Mouse (Mus musculus) embryonic facial prominence, embryonic 15.5 days (tissue): ENCODE measurements around the gene Tbx6. TPM values are rescaled to one million over a fixed set of nuclear protein-coding genes. Genes with fewer than 3 reads are reported as not detected.

ENCODE experiments used
- ATAC-seq: fragments of 200-750 bp; cut with Nextera tagmentation; 2 replicates; pipeline ENCODE4 v1.8.0; 2017; ENCODE audit warnings: low read depth, moderate TSS enrichment; ENCODE audit not compliant: insufficient number of reproducible peaks, low FRiP score, low TSS enrichment
- H3K27ac ChIP-seq: fragments of 300-500 bp; sonication (generic); replicated peaks from 2 replicates; pipeline ENCODE4 v1.5.1; 2015; ENCODE audit warnings: mild to moderate bottlenecking, inconsistent platforms
- H3K27me3 ChIP-seq: fragments of 300-500 bp; sonication (generic); 2 replicates; pipeline ENCODE4 v1.6.1; 2015; ENCODE audit warnings: inconsistent platforms
- H3K36me3 ChIP-seq: fragments of 300-500 bp; sonication (generic); 2 replicates; pipeline ENCODE4 v1.6.1; 2015; ENCODE audit warnings: mild to moderate bottlenecking, inconsistent platforms
- H3K4me1 ChIP-seq: fragments of 300-500 bp; sonication (generic); 2 replicates; pipeline ENCODE4 v1.6.1; 2015; ENCODE audit warnings: inconsistent platforms
- H3K4me2 ChIP-seq: fragments of 300-500 bp; sonication (generic); replicated peaks from 2 replicates; pipeline ENCODE4 v1.6.1; 2015; ENCODE audit warnings: mild to moderate bottlenecking, inconsistent platforms
- H3K4me3 ChIP-seq: fragments of 300-500 bp; sonication (generic); replicated peaks from 2 replicates; pipeline ENCODE4 v1.5.1; 2015; ENCODE audit warnings: mild to moderate bottlenecking, inconsistent platforms
- H3K9ac ChIP-seq: fragments of 300-500 bp; sonication (generic); 2 replicates; pipeline ENCODE4 v1.6.1; 2015; ENCODE audit warnings: inconsistent platforms
- H3K9me3 ChIP-seq: fragments of 300-500 bp; sonication (generic); replicated peaks from 2 replicates; pipeline ENCODE4 v1.6.1; 2016; ENCODE audit warnings: inconsistent platforms
- WGBS: fragments of 180-500 bp; shearing (Covaris S2); methylation state at CpG from one replicate; pipeline ENCODE4 v1.1.7; 2015; 5-methylcytosine and 5-hydroxymethylcytosine counted together
- polyA plus RNA-seq: library from polyadenylated mRNA; unstranded; fragments of >200 nt; fragmentation: Nextera tagmentation; extraction: Ambion mirVana; gene quantifications from 2 replicates; pipeline ENCODE4 v1.2.1, GENCODE M21; 2015

Gene Tbx6
- polyA plus RNA-seq, 1 experiment from 2014 or later: 0.81 TPM

DNA sequence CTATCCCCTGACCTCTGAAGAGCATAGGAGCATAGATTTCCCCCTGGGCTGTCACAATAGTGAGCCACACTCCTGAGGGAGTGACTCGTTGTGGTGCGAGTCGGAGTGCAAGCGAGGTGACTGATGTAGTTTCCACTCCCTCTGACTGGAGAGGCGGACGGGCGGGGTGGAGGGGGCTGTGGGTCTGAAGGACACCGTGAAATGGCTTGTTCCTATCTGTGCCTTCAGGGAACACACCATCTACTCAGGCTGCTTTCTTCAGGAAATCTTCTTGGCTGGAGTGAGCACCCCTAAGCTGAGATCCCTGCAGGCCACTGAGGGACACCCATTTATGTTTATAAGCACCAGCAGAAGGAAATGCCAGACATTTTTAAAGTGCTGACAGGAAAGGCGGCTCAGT lies 41.5 kb downstream of the Tbx6 start:
- H3K4me3 ChIP-seq: no peak overlapping the region
- ATAC-seq: no peak
- H3K4me1 ChIP-seq: peaks cover 13% of the 10 kb centered on the region
- peaks cover 40% of the 10 kb centered on the region for H3K27me3 ChIP-seq
- 16% methylated on average over 9 of the region's 9 CpGs for WGBS
- no peak overlapping the region for H3K9ac ChIP-seq
- peak overlapping the region; percentile 47; the same call in 1 of the 2 replicates for H3K4me2 ChIP-seq
- no peaks in the 10 kb centered on the region for H3K36me3 ChIP-seq
- H3K27ac ChIP-seq: no peak overlapping the region
- H3K9me3 ChIP-seq: no peaks in the 10 kb centered on the region

DNA sequence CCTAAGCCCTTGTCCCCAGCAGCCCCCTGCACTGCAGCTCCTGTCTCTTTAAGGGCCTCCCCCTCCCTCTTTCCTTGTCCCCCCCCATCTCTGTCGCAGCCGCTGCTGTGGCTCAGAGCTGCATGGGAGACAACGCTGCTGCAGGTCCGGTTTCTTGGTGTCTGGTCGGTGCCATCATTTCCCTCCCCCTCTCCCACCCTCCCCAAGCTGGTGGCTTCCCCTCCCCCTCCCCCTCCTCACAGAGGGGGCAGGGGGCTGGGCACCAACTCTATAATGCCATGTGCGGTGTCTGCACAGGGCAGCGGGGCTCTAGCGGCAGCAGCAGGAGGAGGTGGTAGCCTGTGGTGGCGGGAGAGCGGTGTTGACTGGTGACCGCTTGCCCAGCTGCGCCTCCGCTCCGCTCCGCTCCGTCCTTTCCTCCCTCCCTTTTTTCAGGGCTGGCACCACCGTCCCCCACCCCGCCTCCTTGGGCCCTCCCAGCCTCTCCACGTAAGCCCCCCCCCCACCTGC lies 42.0 kb downstream of the Tbx6 start:
- H3K9me3 ChIP-seq: no peaks in the 10 kb centered on the region
- H3K9ac ChIP-seq: no peak overlapping the region
- ATAC-seq: 0 out of 2 replicates have a peak, but pooled peaks have one; percentile 6
- no peaks in the 10 kb centered on the region for H3K36me3 ChIP-seq
- peak overlapping the region; percentile 32 for H3K4me3 ChIP-seq
- peaks cover 40% of the 10 kb centered on the region for H3K27me3 ChIP-seq
- WGBS: 1% methylated on average over 17 of the region's 19 CpGs
- H3K27ac ChIP-seq: no peak overlapping the region
- H3K4me1 ChIP-seq: peaks cover 13% of the 10 kb centered on the region
- peak overlapping the region; percentile 47 for H3K4me2 ChIP-seq

- WGBS: 13% methylated on average over 10 of the region's 10 CpGs
- Histone ChIP-seq H3K27ac (no peak overlapping the region), H3K36me3 (no peaks in the 10 kb centered on the region), H3K4me3 (no peak overlapping the region), H3K9me3 (no peaks in the 10 kb centered on the region), H3K9ac (no peak overlapping the region), H3K27me3 (peaks cover 40% of the 10 kb centered on the region), H3K4me2 (no peak overlapping the region), H3K4me1 (peaks cover 13% of the 10 kb centered on the region)
- no peak for ATAC-seq
Observed at GRCm38 (mm10) chr7:126823940-126824339, 42.7 kb downstream of the Tbx6 start.

DNA sequence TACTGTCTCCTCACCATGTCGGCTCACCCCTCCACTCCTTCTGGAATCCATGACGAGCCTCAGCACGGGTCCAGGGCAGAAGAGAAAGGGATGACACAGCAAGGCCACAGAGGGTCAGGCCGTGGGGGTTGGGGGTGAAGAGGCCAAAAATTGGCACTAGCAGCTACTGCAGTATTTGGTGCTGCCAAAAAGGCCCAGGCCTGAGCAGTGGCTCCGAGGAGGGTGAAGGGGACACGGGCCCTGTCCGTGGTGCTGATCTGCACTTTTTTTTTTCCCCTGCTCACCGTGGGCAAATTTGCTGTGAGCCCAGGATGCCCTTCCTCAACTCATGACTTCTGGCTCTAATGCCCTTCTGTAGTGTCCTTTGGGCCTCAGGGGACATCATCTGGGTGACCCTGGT lies 44.1 kb downstream of the Tbx6 start:
- Histone ChIP-seq H3K4me1 (peaks cover 13% of the 10 kb centered on the region), H3K4me2 (no peak overlapping the region), H3K36me3 (no peaks in the 10 kb centered on the region), H3K9me3 (no peaks in the 10 kb centered on the region), H3K4me3 (no peak overlapping the region), H3K27me3 (peaks cover 44% of the 10 kb centered on the region), H3K9ac (no peak overlapping the region), H3K27ac (no peak overlapping the region)
- ATAC-seq: no peak
- 16% methylated on average over 8 of the region's 8 CpGs for WGBS

- Histone ChIP-seq H3K36me3 (no peaks in the 10 kb centered on the region), H3K27me3 (peaks cover 44% of the 10 kb centered on the region), H3K27ac (no peak overlapping the region), H3K4me1 (peaks cover 13% of the 10 kb centered on the region), H3K4me3 (no peak overlapping the region), H3K4me2 (no peak overlapping the region), H3K9ac (no peak overlapping the region), H3K9me3 (no peaks in the 10 kb centered on the region)
- ATAC-seq: no peak
- WGBS: 72% methylated on average over 5 of the region's 5 CpGs
Observed at GRCm38 (mm10) chr7:126825952-126826351, 44.7 kb downstream of the Tbx6 start.

DNA sequence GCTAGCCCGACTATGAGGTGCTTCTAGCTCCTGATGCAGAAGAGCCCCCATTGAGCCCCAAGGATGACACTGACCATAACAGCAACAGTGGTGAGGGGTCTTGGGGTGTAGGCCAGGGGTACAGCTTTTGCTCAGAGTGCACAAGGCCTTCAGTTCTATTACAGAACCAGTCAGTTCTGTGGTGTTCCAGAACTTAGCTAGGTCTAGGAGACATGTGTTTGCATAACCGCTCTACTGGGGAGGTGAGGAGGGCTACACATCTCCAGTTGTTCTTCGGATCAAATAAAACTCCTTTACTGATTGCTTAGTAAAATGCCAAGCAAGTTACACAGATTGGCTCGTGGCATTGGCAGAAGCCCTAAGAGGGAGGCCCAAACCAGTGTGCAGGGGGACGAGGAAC lies 50.3 kb downstream of the Tbx6 start, which contains the start of gene 4930451I11Rik:
TSS of gene 4930451I11Rik (minus strand) at position 101 of the 400 bp plus-strand sequence.
- H3K27me3 ChIP-seq: peaks cover 5% of the 10 kb centered on the region; the same call in 1 of the 2 replicates
- no peaks in the 10 kb centered on the region for H3K36me3 ChIP-seq
- peak within 1 kb of the TSS; percentile 40 for H3K4me2 ChIP-seq
- H3K4me1 ChIP-seq: peaks cover 5% of the 10 kb centered on the region; the same call in 1 of the 2 replicates
- no peak for ATAC-seq
- no peak within 1 kb of the TSS for H3K9ac ChIP-seq
- peak within 1 kb of the TSS; percentile 24 for H3K4me3 ChIP-seq
- WGBS: 55% methylated on average over 5 of the region's 5 CpGs
- no peaks in the 10 kb centered on the region for H3K9me3 ChIP-seq
- no peak within 1 kb of the TSS for H3K27ac ChIP-seq

- Histone ChIP-seq H3K36me3 (no peaks in the 10 kb centered on the region), H3K27me3 (peaks cover 5% of the 10 kb centered on the region; the same call in 1 of the 2 replicates), H3K27ac (no peak overlapping the region), H3K9ac (no peak overlapping the region), H3K4me3 (peak overlapping the region; percentile 24), H3K4me1 (peaks cover 5% of the 10 kb centered on the region; the same call in 1 of the 2 replicates), H3K9me3 (no peaks in the 10 kb centered on the region), H3K4me2 (peak overlapping the region; percentile 40)
- WGBS: 1% methylated on average over 21 of the region's 21 CpGs
- peak; percentile 68 for ATAC-seq
Observed at GRCm38 (mm10) chr7:126832036-126832598, 50.8 kb downstream of the Tbx6 start.

DNA sequence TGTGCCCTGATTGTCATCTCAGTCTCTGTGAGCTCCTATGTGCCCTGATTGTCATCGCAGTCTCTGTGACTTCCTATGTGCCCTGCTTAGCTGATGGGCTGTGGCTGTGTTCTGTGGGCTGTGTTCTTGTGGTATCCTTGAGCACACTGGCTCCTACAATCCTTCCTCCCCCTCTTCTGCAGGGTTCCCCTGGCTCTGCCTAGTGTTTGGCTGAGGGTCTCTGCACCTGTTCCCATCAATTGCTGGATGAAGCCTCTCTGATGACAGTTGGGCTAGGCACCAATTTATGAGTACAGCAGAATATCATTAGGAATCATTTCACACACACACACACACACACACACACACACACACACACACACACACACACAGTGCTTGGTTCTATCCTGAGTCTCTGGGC lies 52.0 kb downstream of the Tbx6 start:
- ATAC-seq: no peak
- Histone ChIP-seq H3K27ac (no peak overlapping the region), H3K4me2 (no peak overlapping the region), H3K9ac (no peak overlapping the region), H3K4me1 (peaks cover 5% of the 10 kb centered on the region; the same call in 1 of the 2 replicates), H3K27me3 (peaks cover 5% of the 10 kb centered on the region; the same call in 1 of the 2 replicates), H3K9me3 (no peaks in the 10 kb centered on the region), H3K36me3 (no peaks in the 10 kb centered on the region), H3K4me3 (no peak overlapping the region)
- 93% methylated on average over 1 of the region's 1 CpGs for WGBS

Other genes with a start within 250 kb of the Tbx6 start
- 176 and 188 TPM in 2 replicates for gene Eif3c, start 215.1 kb upstream of the Tbx6 start, polyA plus RNA-seq
- 1.4 and 1.5 TPM in 2 replicates for gene Apobr, start 196.5 kb upstream of the Tbx6 start, polyA plus RNA-seq
- 33.7 and 38.4 TPM in 2 replicates for gene Cln3, start 195.7 kb upstream of the Tbx6 start, polyA plus RNA-seq
- gene Il27, start 186.5 kb upstream of the Tbx6 start, polyA plus RNA-seq: not detected in 2 replicates
- gene Nupr1, start 150.6 kb upstream of the Tbx6 start, polyA plus RNA-seq: 38.5 and 40.4 TPM in 2 replicates
- gene Sgf29, start 132.2 kb upstream of the Tbx6 start, polyA plus RNA-seq: 43.4 and 49.5 TPM in 2 replicates
- 10.0 and 12.2 TPM in 2 replicates for gene Sult1a1, start 105.1 kb upstream of the Tbx6 start, polyA plus RNA-seq
- 121 TPM in 2 replicates for gene Bola2, start 86.1 kb upstream of the Tbx6 start, polyA plus RNA-seq
- gene Slx1b, start 85.7 kb upstream of the Tbx6 start, polyA plus RNA-seq: 9.8 and 12.5 TPM in 2 replicates
- 43.8 and 44.7 TPM in 2 replicates for gene Coro1a, start 73.7 kb upstream of the Tbx6 start, polyA plus RNA-seq
- gene Mapk3, start 21.9 kb upstream of the Tbx6 start, polyA plus RNA-seq: 74.0 and 78.5 TPM in 2 replicates
- 11.1 and 12.4 TPM in 2 replicates for gene Gdpd3, start 15.1 kb upstream of the Tbx6 start, polyA plus RNA-seq
- gene Ypel3, start 4.5 kb upstream of the Tbx6 start, polyA plus RNA-seq: 145 and 148 TPM in 2 replicates
- gene Ppp4c, start 11.0 kb downstream of the Tbx6 start, polyA plus RNA-seq: 232 and 234 TPM in 2 replicates
- gene Fam57b, start 16.2 kb downstream of the Tbx6 start, polyA plus RNA-seq: 0.53 and 0.71 TPM in 2 replicates
- not detected in 2 replicates for gene 4930451I11Rik, start 50.2 kb downstream of the Tbx6 start, polyA plus RNA-seq
- 0.85 and 1.6 TPM in 2 replicates for gene Doc2a, start 65.9 kb downstream of the Tbx6 start, polyA plus RNA-seq
- gene Hirip3, start 80.5 kb downstream of the Tbx6 start, polyA plus RNA-seq: 26.8 and 33.3 TPM in 2 replicates
- gene Ino80e, start 80.9 kb downstream of the Tbx6 start, polyA plus RNA-seq: 84.4 and 92.0 TPM in 2 replicates
- 50.4 and 50.6 TPM in 2 replicates for gene Taok2, start 103.2 kb downstream of the Tbx6 start, polyA plus RNA-seq
- gene Tmem219, start 141.4 kb downstream of the Tbx6 start, polyA plus RNA-seq: 34.7 and 37.0 TPM in 2 replicates
- 19.1 and 20.2 TPM in 2 replicates for gene Kctd13, start 147.4 kb downstream of the Tbx6 start, polyA plus RNA-seq
- gene Asphd1, start 168.1 kb downstream of the Tbx6 start, polyA plus RNA-seq: 0.15 and 0.37 TPM in 2 replicates
- gene Sez6l2, start 169.1 kb downstream of the Tbx6 start, polyA plus RNA-seq: 0.63 and 0.88 TPM in 2 replicates
- 106 TPM in 2 replicates for gene Cdipt, start 194.4 kb downstream of the Tbx6 start, polyA plus RNA-seq
- 3.2 TPM in 2 replicates for gene Cdiptos, start 194.6 kb downstream of the Tbx6 start, polyA plus RNA-seq
- 12.0 and 12.5 TPM in 2 replicates for gene Mvp, start 233.1 kb downstream of the Tbx6 start, polyA plus RNA-seq
- gene Pagr1b, start 235.0 kb downstream of the Tbx6 start, polyA plus RNA-seq: 0.33 and 0.43 TPM in 2 replicates
- 40.9 and 73.0 TPM in 2 replicates for gene Pagr1a, start 235.9 kb downstream of the Tbx6 start, polyA plus RNA-seq
- gene Gm42742, start 239.6 kb downstream of the Tbx6 start, polyA plus RNA-seq: 55.0 and 78.2 TPM in 2 replicates
- 18.9 and 21.9 TPM in 2 replicates for gene Prrt2, start 239.7 kb downstream of the Tbx6 start, polyA plus RNA-seq
- gene Maz, start 245.6 kb downstream of the Tbx6 start, polyA plus RNA-seq: 75.2 and 79.8 TPM in 2 replicates